Mouse (Mus musculus) megakaryocyte, embryonic 14.5 days (primary cell): Measurements from ENCODE around the gene Galnt2.

ENCODE experiments used
- FLI1 ChIP-seq: IDR thresholded peaks from 2 replicates; pipeline ENCODE4 v1.6.1; 2012; ENCODE audit warnings: low read length, inconsistent platforms, mixed read lengths
- GATA1 ChIP-seq: IDR thresholded peaks from 3 replicates; pipeline ENCODE4 v1.6.1; 2012; ENCODE audit warnings: mixed read lengths, low read length, inconsistent platforms, borderline replicate concordance

GRCm38 (mm10) chr8:124282878-124283630 lies 51.9 kb downstream of the Galnt2 start:
- no peak for TF ChIP-seq GATA1
- TF ChIP-seq FLI1, result no peak
